Mouse (Mus musculus): Measurements from ENCODE around the gene Nln.

GRCm38 (mm10) chr13:104154180-104154579, 44.8 kb upstream of the Nln start:
- TF ChIP-seq MYC (IDR thresholded peaks at IDR 0.05; ENCODE audit: low read depth, low read length) (no peak), USF1 (IDR thresholded peaks at IDR 0.05; ENCODE audit: low read depth, low read length) (no peak), UBTF (IDR thresholded peaks at IDR 0.05; ENCODE audit: low read depth, low read length) (no peak)

All from CH12.LX (cell line).